Mouse (Mus musculus) neural tube, embryonic 12.5 days (tissue): ENCODE results near the gene Pclo. TPM values are rescaled to one million over a fixed set of nuclear protein-coding genes. Genes with fewer than 3 reads are reported as not detected.
"Not testable (repeated sequence)": the region's sequence is repeated elsewhere in the genome, so short reads cannot be mapped to it uniquely, and the experiment has no call there.

ENCODE experiments used
- ATAC-seq: fragments of 200-750 bp; cut with Nextera tagmentation; 2 replicates; pipeline ENCODE4 v1.8.0; 2017; ENCODE audit warnings: low read depth, mild to moderate bottlenecking, moderate TSS enrichment, moderate library complexity; ENCODE audit not compliant: low FRiP score
- H3K27ac ChIP-seq: fragments of 300-500 bp; sonication (generic); 2 replicates; pipeline ENCODE4 v1.5.1; 2016
- H3K27me3 ChIP-seq: fragments of 300-500 bp; sonication (generic); replicated peaks from 2 replicates; pipeline ENCODE4 v1.6.1; 2016; ENCODE audit warnings: mild to moderate bottlenecking
- H3K36me3 ChIP-seq: fragments of 300-500 bp; sonication (generic); 2 replicates; pipeline ENCODE4 v1.6.1; 2016; ENCODE audit warnings: mild to moderate bottlenecking
- H3K4me1 ChIP-seq: fragments of 300-500 bp; sonication (generic); 2 replicates; pipeline ENCODE4 v1.6.1; 2016
- H3K4me2 ChIP-seq: fragments of 300-500 bp; sonication (generic); replicated peaks from 2 replicates; pipeline ENCODE4 v1.6.1; 2016; ENCODE audit warnings: mild to moderate bottlenecking
- H3K4me3 ChIP-seq: fragments of 300-500 bp; sonication (generic); 2 replicates; pipeline ENCODE4 v1.5.1; 2016
- H3K9ac ChIP-seq: fragments of 300-500 bp; sonication (generic); 2 replicates; pipeline ENCODE4 v1.6.1; 2016; ENCODE audit warnings: mild to moderate bottlenecking
- H3K9me3 ChIP-seq: fragments of 300-500 bp; sonication (generic); 2 replicates; pipeline ENCODE4 v1.6.1; 2016; ENCODE audit warnings: mild to moderate bottlenecking
- WGBS: fragments of 180-500 bp; shearing (Covaris S2); methylation state at CpG from one replicate; pipeline ENCODE4 v1.1.7; 2016; 5-methylcytosine and 5-hydroxymethylcytosine counted together
- polyA plus RNA-seq: library from polyadenylated mRNA; unstranded; fragments of >200 nt; fragmentation: Nextera tagmentation; extraction: Ambion mirVana; gene quantifications from 2 replicates; pipeline ENCODE4 v1.2.1, GENCODE M21; 2016

The Pclo gene
- polyA plus RNA-seq, 1 experiment from 2014 or later = 5.0 TPM

DNA sequence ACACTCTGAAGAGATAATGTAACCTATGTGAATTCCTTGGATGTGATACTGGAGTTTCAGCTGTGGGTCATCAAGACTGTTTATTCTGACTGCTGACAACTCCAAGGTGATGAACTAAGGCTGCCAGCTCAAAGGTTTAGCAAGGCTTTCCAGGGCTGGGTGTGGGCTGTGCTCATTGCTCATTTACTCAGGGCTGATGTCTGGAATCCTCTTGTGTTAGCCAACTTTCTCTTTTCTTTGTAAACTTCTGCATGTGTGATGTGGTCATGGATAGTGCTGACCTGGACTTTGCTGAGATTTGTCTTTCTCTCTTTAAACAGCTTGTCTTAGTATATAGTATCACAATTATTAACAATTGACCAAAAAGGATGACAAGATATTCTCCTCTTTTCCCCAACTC is 338.9 kb downstream of the Pclo start:
- Histone ChIP-seq H3K4me3 (no peak overlapping the region), H3K9me3 (no peaks in the 10 kb centered on the region), H3K9ac (no peak overlapping the region), H3K27ac (no peak overlapping the region), H3K4me2 (no peak overlapping the region), H3K27me3 (no peaks in the 10 kb centered on the region), H3K4me1 (no peaks in the 10 kb centered on the region), H3K36me3 (no peaks in the 10 kb centered on the region)
- no peak for ATAC-seq

DNA sequence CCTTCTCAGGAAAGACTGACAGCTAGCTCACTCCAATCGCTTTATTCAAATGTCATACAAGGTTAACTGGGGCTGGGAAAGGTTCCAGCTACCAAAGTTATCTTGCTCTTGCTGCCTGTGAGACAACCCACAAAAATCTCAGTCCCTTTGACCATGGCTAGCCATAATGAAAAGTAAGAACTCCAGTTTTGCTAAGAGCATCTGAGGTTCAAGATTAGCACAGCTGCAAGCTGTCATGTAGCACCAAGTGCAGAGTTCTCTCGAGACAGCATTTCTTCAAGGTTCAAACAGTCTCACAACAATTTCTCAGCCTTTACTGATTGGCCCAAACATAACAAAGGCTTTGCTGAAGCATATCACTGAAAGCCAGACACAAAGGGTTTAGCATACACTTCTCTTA is 370.6 kb downstream of the Pclo start:
- H3K9me3 ChIP-seq, H3K36me3 ChIP-seq, ATAC-seq, H3K4me2 ChIP-seq, H3K27ac ChIP-seq, H3K27me3 ChIP-seq, H3K4me3 ChIP-seq, H3K4me1 ChIP-seq, H3K9ac ChIP-seq: not testable (repeated sequence)
- WGBS = 78% methylated on average over 2 of the region's 2 CpGs

DNA sequence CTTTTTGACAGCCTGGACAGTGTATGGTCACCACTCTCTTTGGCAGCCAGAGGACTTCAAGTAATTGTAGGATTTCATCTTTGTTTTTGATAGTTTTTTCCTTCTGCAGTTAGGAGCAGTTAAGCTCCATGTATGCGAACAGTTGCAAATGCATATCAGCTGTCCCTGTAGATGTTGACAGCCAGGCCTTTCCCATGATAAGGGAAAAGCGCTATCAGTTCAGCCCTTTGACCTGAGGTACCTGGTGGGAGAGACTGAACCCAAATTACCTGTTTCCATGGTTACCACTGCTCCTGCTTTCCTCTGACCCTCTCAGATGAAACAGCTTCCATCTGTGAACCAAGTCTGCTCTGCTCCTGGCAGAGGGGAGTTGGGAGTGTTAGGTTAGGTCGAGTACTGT is 377.5 kb downstream of the Pclo start:
- no peaks in the 10 kb centered on the region for H3K4me1 ChIP-seq
- H3K4me3 ChIP-seq = no peak overlapping the region
- no peaks in the 10 kb centered on the region for H3K36me3 ChIP-seq
- H3K4me2 ChIP-seq = no peak overlapping the region
- ATAC-seq = no peak
- no peak overlapping the region for H3K9ac ChIP-seq
- no peak overlapping the region for H3K27ac ChIP-seq
- 84% methylated on average over 3 of the region's 3 CpGs for WGBS
- H3K9me3 ChIP-seq = 0 out of 2 replicates have a peak, but pooled peaks cover 8% of the 10 kb centered on the region
- no peaks in the 10 kb centered on the region for H3K27me3 ChIP-seq

DNA sequence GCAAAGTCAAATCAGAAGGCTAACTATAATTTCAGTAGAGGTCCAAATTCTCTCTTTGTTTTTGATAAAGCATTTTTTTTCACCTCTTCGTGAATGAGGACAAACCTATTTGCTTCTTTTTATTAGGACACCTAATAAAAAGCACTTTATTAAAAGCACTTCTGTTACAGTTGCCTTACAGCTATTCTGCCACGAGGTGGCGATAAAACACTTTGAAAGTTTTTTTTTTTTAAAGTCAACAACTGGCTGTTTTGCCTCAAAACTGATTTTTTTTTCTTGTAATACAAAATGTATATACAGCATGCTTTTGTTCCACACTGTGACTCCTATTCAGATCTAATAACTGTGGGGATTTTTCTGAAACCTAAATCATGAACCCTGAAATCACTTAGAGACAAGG is 388.8 kb downstream of the Pclo start:
- not testable (repeated sequence) for H3K36me3 ChIP-seq, H3K4me2 ChIP-seq, H3K27me3 ChIP-seq, ATAC-seq, H3K27ac ChIP-seq, H3K4me3 ChIP-seq, H3K4me1 ChIP-seq, H3K9me3 ChIP-seq, H3K9ac ChIP-seq
- 21% methylated on average over 3 of the region's 3 CpGs for WGBS
